Mouse (Mus musculus) embryonic facial prominence, embryonic 12.5 days (tissue): ENCODE measurements around the gene Sdad1. TPM values are rescaled to one million over a fixed set of nuclear protein-coding genes. Genes with fewer than 3 reads are reported as not detected.
A peak's percentile ranks its signal among the peaks of the same experiment; 100 is the strongest.

ENCODE experiments used
- ATAC-seq: fragments of 200-750 bp; cut with Nextera tagmentation; 2 replicates; pipeline ENCODE4 v1.8.0; 2017; ENCODE audit not compliant: insufficient number of reproducible peaks, insufficient read depth, low FRiP score, low TSS enrichment
- H3K27ac ChIP-seq: fragments of 300-500 bp; sonication (generic); 2 replicates; pipeline ENCODE4 v1.5.1; 2016; ENCODE audit warnings: mild to moderate bottlenecking
- H3K27me3 ChIP-seq: fragments of 300-500 bp; sonication (generic); 2 replicates; pipeline ENCODE4 v1.6.1; 2016; ENCODE audit warnings: mild to moderate bottlenecking, moderate library complexity
- H3K36me3 ChIP-seq: fragments of 300-500 bp; sonication (generic); 2 replicates; pipeline ENCODE4 v1.6.1; 2016; ENCODE audit warnings: mild to moderate bottlenecking
- H3K4me1 ChIP-seq: fragments of 300-500 bp; sonication (generic); 2 replicates; pipeline ENCODE4 v1.6.1; 2016
- H3K4me2 ChIP-seq: fragments of 300-500 bp; sonication (generic); replicated peaks from 2 replicates; pipeline ENCODE4 v1.6.1; 2016; ENCODE audit warnings: mild to moderate bottlenecking, moderate library complexity
- H3K4me3 ChIP-seq: fragments of 300-500 bp; sonication (generic); 2 replicates; pipeline ENCODE4 v1.5.1; 2016; ENCODE audit warnings: mild to moderate bottlenecking
- H3K9ac ChIP-seq: fragments of 300-500 bp; sonication (generic); 2 replicates; pipeline ENCODE4 v1.6.1; 2016; ENCODE audit warnings: mild to moderate bottlenecking, moderate library complexity
- H3K9me3 ChIP-seq: fragments of 300-500 bp; sonication (generic); 2 replicates; pipeline ENCODE4 v1.6.1; 2016; ENCODE audit warnings: mild to moderate bottlenecking, moderate library complexity
- WGBS: fragments of 180-500 bp; shearing (Covaris S2); methylation state at CpG from one replicate; pipeline ENCODE4 v1.1.7; 2016; 5-methylcytosine and 5-hydroxymethylcytosine counted together
- polyA plus RNA-seq: library from polyadenylated mRNA; unstranded; fragments of >200 nt; fragmentation: Nextera tagmentation; extraction: Ambion mirVana; gene quantifications from 2 replicates; pipeline ENCODE4 v1.2.1, GENCODE M21; 2016

Gene Sdad1
- polyA plus RNA-seq, 1 experiment from 2014 or later, result 44.7 TPM

DNA sequence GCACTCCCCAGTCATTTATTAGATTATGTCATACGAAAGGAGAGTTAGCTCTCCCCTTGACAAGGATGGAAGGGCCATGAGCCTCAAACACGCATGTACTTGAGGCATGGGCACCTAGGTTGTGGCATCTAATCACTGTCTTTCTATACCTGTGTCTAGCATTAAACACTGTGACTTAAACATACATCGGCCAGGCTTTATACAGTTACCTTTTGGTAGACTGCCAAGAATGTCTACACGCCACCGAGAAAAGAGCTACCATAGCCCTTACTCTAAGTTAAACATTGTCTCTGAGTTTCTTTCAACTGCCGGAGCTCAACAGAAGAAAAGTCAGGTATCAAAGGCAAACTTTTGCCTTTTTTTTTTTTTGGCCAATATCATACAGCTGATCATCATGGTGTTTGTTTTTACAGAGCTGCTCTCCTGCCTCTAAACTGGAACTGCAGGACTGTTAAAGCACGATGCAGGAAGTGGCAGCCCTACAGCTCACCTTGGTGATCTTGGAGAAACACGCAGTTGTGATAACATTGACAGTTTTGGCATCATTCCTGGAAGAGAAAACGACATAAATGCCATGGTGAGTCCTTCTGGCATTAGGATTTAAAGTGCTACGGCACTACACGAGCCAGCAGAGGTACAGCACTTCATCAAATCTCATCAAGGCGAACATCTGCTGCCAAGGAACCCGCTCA is 8.0 kb downstream of the Sdad1 start:
- Histone ChIP-seq H3K27me3 (no peaks in the 10 kb centered on the region), H3K27ac (no peak overlapping the region), H3K36me3 (peaks cover 79% of the 10 kb centered on the region), H3K9ac (no peak overlapping the region), H3K4me3 (no peak overlapping the region), H3K4me1 (no peaks in the 10 kb centered on the region), H3K9me3 (no peaks in the 10 kb centered on the region), H3K4me2 (no peak overlapping the region)
- 91% methylated on average over 13 of the region's 13 CpGs for WGBS
- no peak for ATAC-seq

DNA sequence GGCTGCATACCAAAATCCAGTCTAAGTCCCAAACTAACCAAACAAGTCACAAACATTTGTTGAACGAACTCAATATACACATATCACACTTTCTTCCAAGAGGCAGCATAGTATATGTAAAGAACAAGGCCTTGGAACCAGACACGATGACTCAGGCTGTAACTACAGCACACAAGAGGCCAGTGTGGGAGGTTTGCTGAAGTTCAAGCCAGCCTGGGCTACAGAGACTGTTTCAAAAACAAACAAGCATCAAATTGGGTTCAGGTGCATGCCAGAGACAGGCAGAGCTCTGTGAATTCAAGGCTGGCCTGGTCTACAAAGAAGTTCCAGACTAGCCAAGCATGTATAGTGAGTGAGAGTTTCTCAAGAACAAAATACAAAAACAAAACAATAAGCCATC is 15.8 kb downstream of the Sdad1 start:
- Histone ChIP-seq H3K4me3 (no peak overlapping the region), H3K4me1 (no peaks in the 10 kb centered on the region), H3K36me3 (peaks cover 92% of the 10 kb centered on the region), H3K27ac (no peak overlapping the region), H3K27me3 (no peaks in the 10 kb centered on the region), H3K4me2 (no peak overlapping the region), H3K9me3 (no peaks in the 10 kb centered on the region), H3K9ac (no peak overlapping the region)
- ATAC-seq, result no peak
- WGBS, result 87% methylated on average over 2 of the region's 2 CpGs

DNA sequence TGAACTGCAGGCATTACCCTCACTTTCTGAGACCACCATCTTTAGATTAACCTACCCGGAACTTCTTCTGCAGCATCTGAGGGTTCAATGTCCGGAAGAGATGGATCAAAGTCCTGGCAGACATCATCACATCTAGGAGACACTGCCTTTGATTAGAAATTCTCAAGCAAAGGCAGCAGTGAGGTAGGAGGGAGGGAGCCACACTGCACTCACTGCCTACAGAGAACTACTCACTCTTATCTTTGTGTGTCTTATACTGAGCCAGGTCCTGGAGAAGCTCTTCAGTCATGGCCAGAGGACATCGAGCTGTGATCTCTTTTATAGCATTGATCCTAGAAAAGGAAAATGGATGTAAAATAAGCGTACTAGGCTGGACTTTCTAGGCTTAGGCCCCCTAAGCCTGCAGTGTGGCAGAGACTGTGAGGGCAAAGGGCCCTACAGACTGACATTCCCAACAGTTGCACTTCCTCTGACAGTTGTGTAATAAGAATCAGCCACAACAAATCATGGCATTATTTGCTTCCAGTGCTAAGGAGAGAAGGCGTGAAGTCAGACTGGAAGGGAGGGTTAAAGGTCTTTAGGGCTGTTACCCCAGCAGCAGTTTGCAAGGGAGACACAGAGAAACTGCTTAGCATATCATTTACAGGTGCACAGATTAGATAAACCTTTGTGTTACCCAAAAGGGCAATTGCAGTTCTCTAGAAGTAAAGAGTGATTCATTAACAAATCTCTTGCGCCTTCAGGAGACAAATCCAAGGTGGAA is 18.4 kb downstream of the Sdad1 start:
- Histone ChIP-seq H3K4me2 (no peak overlapping the region), H3K4me3 (no peak overlapping the region), H3K9me3 (no peaks in the 10 kb centered on the region), H3K27me3 (no peaks in the 10 kb centered on the region), H3K4me1 (no peaks in the 10 kb centered on the region), H3K9ac (no peak overlapping the region), H3K27ac (no peak overlapping the region), H3K36me3 (peaks cover 91% of the 10 kb centered on the region)
- WGBS, result 85% methylated on average over 6 of the region's 6 CpGs
- no peak for ATAC-seq

DNA sequence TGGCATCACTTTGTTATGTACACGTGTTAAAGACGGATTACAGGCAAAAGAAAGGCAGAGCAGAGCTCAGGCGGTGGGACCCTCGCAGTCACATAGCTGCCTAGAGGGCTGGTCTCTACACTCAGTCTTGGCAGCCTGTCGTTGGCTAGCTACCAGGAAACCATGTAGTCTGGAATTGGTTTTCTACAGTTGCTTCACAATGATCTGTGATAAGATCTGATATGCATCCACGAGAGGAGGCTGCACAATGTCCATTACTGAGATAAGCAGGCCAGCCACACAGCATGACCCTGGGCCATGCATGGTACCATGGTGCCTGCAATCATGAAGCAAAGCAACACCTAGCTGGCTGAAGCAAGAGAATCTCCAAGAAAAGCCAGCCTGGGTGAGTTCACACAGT is 22.4 kb downstream of the Sdad1 start:
- Histone ChIP-seq H3K4me2 (no peak overlapping the region), H3K27me3 (no peaks in the 10 kb centered on the region), H3K4me3 (no peak overlapping the region), H3K4me1 (no peaks in the 10 kb centered on the region), H3K27ac (no peak overlapping the region), H3K9me3 (no peaks in the 10 kb centered on the region), H3K36me3 (peaks cover 73% of the 10 kb centered on the region), H3K9ac (no peak overlapping the region)
- WGBS, result 85% methylated on average over 6 of the region's 6 CpGs
- ATAC-seq, result no peak

DNA sequence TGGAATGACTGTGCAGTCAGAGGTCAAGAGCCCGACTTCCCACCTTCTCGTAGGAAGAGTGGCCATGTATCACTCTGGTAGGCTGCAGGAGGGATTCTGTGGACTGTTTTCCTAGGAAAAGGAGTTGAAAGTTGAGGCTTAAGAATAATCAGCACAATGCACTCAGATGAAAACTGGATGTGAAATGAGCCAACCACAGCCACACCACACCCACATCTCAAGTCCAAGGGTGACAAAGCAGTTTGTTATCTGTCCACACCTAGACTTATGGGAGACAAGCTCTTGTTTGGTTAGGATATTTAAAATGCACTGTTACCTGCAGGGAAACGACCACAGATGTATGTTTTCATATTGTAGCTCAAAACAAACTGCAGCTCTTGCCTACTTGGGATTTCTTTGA is 27.2 kb downstream of the Sdad1 start:
- H3K4me1 ChIP-seq, result 0 out of 2 replicates have a peak, but pooled peaks cover 3% of the 10 kb centered on the region
- no peak overlapping the region for H3K4me2 ChIP-seq
- H3K9ac ChIP-seq, result no peak overlapping the region
- H3K9me3 ChIP-seq, result no peaks in the 10 kb centered on the region
- ATAC-seq, result no peak
- no peak overlapping the region for H3K4me3 ChIP-seq
- H3K36me3 ChIP-seq, result peaks cover 28% of the 10 kb centered on the region
- no peaks in the 10 kb centered on the region for H3K27me3 ChIP-seq
- WGBS, result 65% methylated on average over 3 of the region's 3 CpGs
- H3K27ac ChIP-seq, result no peak overlapping the region

DNA sequence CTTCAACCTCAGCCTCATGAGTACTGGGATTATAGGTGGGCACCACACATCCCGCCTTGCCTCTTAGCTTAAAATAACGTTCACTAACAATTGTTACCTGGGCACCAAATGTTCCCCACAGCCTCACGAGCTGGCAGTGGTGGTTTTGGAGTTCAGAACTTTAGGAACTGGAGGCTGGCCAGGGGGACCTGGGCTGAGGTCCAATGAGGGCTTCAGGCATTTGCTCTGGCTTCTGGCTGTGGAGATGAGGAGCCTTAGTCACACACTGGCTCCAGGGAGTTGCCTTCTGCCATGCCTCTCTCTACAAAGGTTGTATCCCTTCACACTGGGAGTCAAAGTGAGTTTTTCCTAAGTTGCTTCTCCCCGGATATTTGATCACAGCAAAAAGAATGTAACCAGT is 27.7 kb downstream of the Sdad1 start:
- Histone ChIP-seq H3K27ac (no peak overlapping the region), H3K36me3 (peaks cover 22% of the 10 kb centered on the region), H3K4me1 (0 out of 2 replicates have a peak, but pooled peaks cover 3% of the 10 kb centered on the region), H3K9ac (no peak overlapping the region), H3K9me3 (no peaks in the 10 kb centered on the region), H3K4me3 (no peak overlapping the region), H3K27me3 (no peaks in the 10 kb centered on the region), H3K4me2 (no peak overlapping the region)
- ATAC-seq, result no peak
- 81% methylated on average over 4 of the region's 4 CpGs for WGBS

DNA sequence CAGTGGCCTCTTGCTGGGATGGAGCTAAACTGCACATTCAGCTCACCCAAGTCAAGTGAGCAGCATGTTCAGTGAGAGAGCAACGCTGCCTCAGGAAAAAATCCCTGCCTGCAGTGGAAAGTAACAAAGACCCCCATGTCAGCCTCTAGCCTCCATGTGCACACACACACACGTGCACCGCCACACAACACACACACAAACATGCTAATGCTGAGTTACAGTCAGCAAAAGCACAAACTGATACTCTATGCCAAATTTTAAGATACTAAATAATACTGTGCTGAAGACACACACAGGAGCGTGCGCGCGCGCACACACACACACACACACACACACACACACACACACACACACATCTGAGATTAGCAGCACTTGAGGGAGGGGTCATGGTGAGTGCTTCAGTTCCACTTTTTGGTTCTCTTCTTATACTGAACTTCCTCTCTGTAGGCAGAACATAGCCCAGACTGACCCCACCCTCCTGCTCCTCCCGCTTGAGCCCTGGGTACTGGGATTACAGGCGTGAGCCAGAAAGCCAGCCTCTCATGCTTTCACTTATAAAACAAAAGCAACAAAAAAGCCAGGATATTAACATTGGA is 31.2 kb downstream of the Sdad1 start:
- no peak overlapping the region for H3K27ac ChIP-seq
- 82% methylated on average over 10 of the region's 10 CpGs for WGBS
- H3K9ac ChIP-seq, result no peak overlapping the region
- no peaks in the 10 kb centered on the region for H3K36me3 ChIP-seq
- H3K27me3 ChIP-seq, result no peaks in the 10 kb centered on the region
- peak overlapping the region; percentile 82; the same call in 1 of the 2 replicates for H3K4me2 ChIP-seq
- H3K9me3 ChIP-seq, result no peaks in the 10 kb centered on the region
- ATAC-seq, result no peak
- 0 out of 2 replicates have a peak, but pooled peaks cover 3% of the 10 kb centered on the region for H3K4me1 ChIP-seq
- H3K4me3 ChIP-seq, result no peak overlapping the region

DNA sequence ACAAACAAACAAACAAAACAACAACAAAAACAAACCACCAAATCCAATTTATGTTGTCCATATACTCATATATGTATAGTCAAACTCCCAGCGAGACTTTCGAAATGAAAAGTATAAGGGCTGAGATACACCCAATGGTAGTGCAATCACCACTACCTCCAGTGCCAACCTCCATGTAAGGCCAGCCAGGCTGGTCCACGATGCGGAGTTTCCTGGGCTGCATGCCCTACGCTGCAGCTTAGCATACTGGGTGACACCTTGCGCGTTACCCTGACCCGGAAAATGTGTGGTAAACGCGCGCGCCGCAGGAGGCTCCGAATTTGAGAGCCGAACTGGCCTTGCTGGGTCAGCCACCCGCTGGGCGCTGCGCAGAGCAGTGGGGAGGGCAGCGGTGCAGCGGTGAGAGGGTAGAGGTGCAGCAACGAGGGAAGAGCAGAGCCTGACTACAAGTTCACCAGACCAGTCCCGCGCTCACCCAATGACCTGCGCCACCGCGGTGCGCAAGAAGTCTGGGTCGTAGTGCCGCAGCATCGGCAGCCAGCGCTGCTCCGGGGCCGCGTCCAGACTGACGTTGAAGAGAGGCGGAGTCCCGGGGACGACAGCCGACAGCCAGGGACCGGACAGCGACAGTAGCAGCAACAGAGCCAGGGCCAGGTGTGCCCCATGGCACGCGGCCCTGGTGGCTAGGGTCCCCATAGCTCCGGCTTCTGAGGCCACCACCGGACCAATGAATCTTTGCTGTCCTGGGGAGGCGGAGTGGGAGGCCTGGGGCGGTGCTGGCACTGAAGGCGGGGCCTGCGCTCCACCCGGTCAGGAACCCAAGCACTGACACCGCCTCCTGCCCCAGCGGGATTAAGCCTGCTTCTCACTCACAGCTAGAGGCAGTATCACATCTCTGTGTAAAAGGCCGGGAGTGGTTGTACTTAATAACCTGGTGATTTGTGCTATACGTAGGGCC is 32.6 kb downstream of the Sdad1 start, which contains the start of gene Naaa:
Gene Naaa, minus strand, starts transcription at position 734 of the 958 bp plus-strand sequence.
- 3% methylated on average over 54 of the region's 54 CpGs for WGBS
- ATAC-seq, result peak; percentile 82
- H3K27ac ChIP-seq, result 0 out of 2 replicates have a peak within 1 kb of the TSS, but pooled peaks have one; percentile 13
- H3K4me1 ChIP-seq, result 0 out of 2 replicates have a peak, but pooled peaks cover 3% of the 10 kb centered on the region
- H3K27me3 ChIP-seq, result no peaks in the 10 kb centered on the region
- peak within 1 kb of the TSS; percentile 82 for H3K4me2 ChIP-seq
- no peaks in the 10 kb centered on the region for H3K36me3 ChIP-seq
- no peaks in the 10 kb centered on the region for H3K9me3 ChIP-seq
- peak within 1 kb of the TSS; percentile 57 for H3K9ac ChIP-seq
- H3K4me3 ChIP-seq, result peak within 1 kb of the TSS; percentile 72

DNA sequence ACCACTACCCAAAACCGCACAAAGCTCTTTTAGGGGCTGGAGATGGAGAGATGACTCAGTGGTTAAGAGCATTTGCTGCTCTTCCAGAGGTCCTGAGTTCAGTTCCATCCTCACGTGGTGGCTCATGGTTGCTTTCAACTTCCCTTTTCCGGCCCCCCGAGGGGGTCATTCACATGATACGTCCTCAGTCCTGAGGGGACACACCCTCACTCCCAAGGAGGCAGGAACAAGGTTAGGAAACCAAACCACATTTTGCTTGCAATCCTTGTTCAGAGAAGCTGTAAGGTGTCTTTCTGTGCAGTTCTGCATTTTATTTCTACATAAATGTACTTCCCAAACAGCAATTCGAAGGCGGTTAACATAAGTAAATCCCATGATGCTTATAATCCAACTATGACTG is 39.8 kb downstream of the Sdad1 start:
- H3K4me1 ChIP-seq, result no peaks in the 10 kb centered on the region

DNA sequence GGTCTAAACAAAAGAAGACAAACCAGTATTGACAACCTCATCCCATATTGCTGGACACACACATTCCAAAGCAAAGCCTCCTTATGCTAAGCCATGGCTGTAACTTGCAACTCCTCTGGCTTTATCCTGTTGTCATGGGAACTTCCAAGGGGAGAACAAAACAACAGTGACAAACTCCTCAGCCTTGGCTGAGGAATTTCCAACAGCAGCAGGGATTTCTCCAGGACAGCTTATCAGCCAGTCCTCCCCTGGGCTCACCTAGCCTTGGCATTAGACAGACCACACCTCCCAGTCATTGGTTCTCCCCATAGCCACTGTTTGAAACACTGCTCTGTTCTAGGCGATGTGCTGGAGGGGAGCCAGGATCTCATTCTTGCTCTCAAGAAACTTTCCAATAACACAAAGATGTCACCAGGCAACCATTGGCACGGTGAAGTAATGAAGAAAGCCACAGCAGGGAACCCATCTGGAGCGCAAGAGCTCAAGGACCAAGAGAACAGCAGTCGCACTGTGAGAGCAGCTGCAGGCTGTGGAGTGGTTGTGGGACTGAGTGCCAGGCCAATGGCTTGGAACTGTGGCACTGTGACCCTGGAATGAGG is 46.4 kb downstream of the Sdad1 start:
- no peak overlapping the region for H3K9ac ChIP-seq
- H3K4me1 ChIP-seq, result no peaks in the 10 kb centered on the region
- no peak overlapping the region for H3K27ac ChIP-seq
- no peaks in the 10 kb centered on the region for H3K36me3 ChIP-seq
- no peak overlapping the region for H3K4me3 ChIP-seq
- no peaks in the 10 kb centered on the region for H3K9me3 ChIP-seq
- H3K4me2 ChIP-seq, result no peak overlapping the region
- WGBS, result 32% methylated on average over 4 of the region's 4 CpGs
- peak; percentile 60; the same call in 1 of the 2 replicates for ATAC-seq
- H3K27me3 ChIP-seq, result no peaks in the 10 kb centered on the region

More for the DNA sequence above, 39.8 kb downstream of the Sdad1 start:
- no peaks in the 10 kb centered on the region for H3K27me3 ChIP-seq
- H3K9me3 ChIP-seq, result no peaks in the 10 kb centered on the region
- WGBS, result 79% methylated on average over 7 of the region's 7 CpGs
- no peak overlapping the region for H3K4me2 ChIP-seq
- no peak overlapping the region for H3K9ac ChIP-seq
- ATAC-seq, result no peak
- no peak overlapping the region for H3K4me3 ChIP-seq
- no peaks in the 10 kb centered on the region for H3K36me3 ChIP-seq
- H3K27ac ChIP-seq, result no peak overlapping the region

DNA sequence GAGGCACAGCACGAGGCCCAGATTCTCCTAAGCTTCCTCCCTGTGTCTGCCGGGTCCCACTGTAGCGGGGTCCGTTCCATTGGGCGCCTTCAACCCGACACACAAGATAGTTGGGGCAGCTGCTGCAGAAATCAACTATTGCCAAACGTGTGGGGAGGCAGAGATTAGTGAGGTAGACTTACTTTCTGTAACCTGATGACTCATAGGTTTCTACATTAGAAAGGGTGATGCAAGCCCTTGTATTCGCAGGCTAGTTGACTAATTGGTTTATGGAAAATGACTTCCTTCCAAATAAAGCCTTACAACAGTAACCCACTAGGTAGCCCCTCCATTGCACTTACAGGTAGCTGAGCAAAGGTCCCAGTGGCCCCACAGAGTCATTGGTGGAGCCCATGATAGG is 47.6 kb downstream of the Sdad1 start:
- 86% methylated on average over 8 of the region's 8 CpGs for WGBS
- Histone ChIP-seq H3K9ac (no peak overlapping the region), H3K27ac (no peak overlapping the region), H3K36me3 (no peaks in the 10 kb centered on the region), H3K4me1 (no peaks in the 10 kb centered on the region), H3K4me2 (no peak overlapping the region), H3K9me3 (no peaks in the 10 kb centered on the region), H3K27me3 (no peaks in the 10 kb centered on the region), H3K4me3 (no peak overlapping the region)
- no peak for ATAC-seq
